In genomic region chr9:14642251-14643021, GRCm38 (mm10) we compare ENCODE assay signal across 8 mouse cellular contexts. TPM values are rescaled to one million over a fixed set of nuclear protein-coding genes. Genes with fewer than 3 reads are reported as not detected.
DNase-seq lines count a peak whose midpoint lies in the region; ATAC-seq lines count a peak whose summit lies in the region.

No protein-coding gene starts in this region.

- no peak overlapping the region for H3K4me2 ChIP-seq in hindbrain, embryonic 11.5 days (replicated peaks; ENCODE audit: low read depth, low read length)

- peak; percentile 34; the same call in 1 of the 2 replicates for ATAC-seq in hindbrain, embryonic 11.5 days (ENCODE audit: low FRiP score)

- H3K4me3 ChIP-seq in forebrain, embryonic 10.5 days: no peak overlapping the region
- H3K4me3 ChIP-seq in hindbrain, embryonic 11.5 days (ENCODE audit: low read depth, low read length): no peak overlapping the region

- WGBS in forebrain, embryonic 10.5 days: 8% methylated on average over 5 of the region's 5 CpGs
- WGBS in hindbrain, embryonic 11.5 days: 22% methylated on average over 5 of the region's 5 CpGs

- H3K36me3 ChIP-seq in forebrain, embryonic 10.5 days (replicated peaks): no peaks in the 10 kb centered on the region
- H3K36me3 ChIP-seq in hindbrain, embryonic 11.5 days (ENCODE audit: control insufficient read depth, insufficient read depth, low read length): no peaks in the 10 kb centered on the region

- DNase-seq in gastrocnemius, adult 18-20 months (ENCODE audit: low spot score): peak; percentile 81
- DNase-seq in gastrocnemius, postnatal 10 days: no peak
- peak; percentile 51 for DNase-seq in forebrain, embryonic 10.5 days (ENCODE audit: extremely low spot score, low spot score)
- peak; percentile 43 for DNase-seq in hindbrain, embryonic 11.5 days (ENCODE audit: low spot score)
- peak; percentile 51 for DNase-seq in lung, postnatal 10 days
- DNase-seq in c-Kit-positive CD71-positive TER-119-positive erythroid progenitor cells, embryonic 14.5 days (ENCODE audit: low spot score): no peak
- no peak for DNase-seq in layer of hippocampus, adult 9-10 months (ENCODE audit: low spot score)
- DNase-seq in frontal cortex, adult 2 months (ENCODE audit: extremely low spot score in 1 of 2, low spot score in 1 of 2): no peak

- no peaks in the 10 kb centered on the region for H3K27me3 ChIP-seq in forebrain, embryonic 10.5 days (ENCODE audit: poor library complexity, severe bottlenecking)
- no peaks in the 10 kb centered on the region for H3K27me3 ChIP-seq in hindbrain, embryonic 11.5 days (ENCODE audit: control insufficient read depth, insufficient read depth, low read length)

- H3K9me3 ChIP-seq in forebrain, embryonic 10.5 days: no peaks in the 10 kb centered on the region
- no peaks in the 10 kb centered on the region for H3K9me3 ChIP-seq in hindbrain, embryonic 11.5 days (ENCODE audit: control insufficient read depth, low read length)

- peak overlapping the region; percentile 79 for H3K27ac ChIP-seq in forebrain, embryonic 10.5 days
- peak overlapping the region; percentile 30; the same call in 1 of the 2 replicates for H3K27ac ChIP-seq in hindbrain, embryonic 11.5 days (ENCODE audit: low read depth, low read length)

- peaks cover 37% of the 10 kb centered on the region for H3K4me1 ChIP-seq in forebrain, embryonic 10.5 days
- peaks cover 2% of the 10 kb centered on the region; the same call in 1 of the 2 replicates for H3K4me1 ChIP-seq in hindbrain, embryonic 11.5 days (replicated peaks; ENCODE audit: control insufficient read depth, insufficient read depth, low read length)

- H3K9ac ChIP-seq in hindbrain, embryonic 11.5 days (ENCODE audit: low read depth, low read length): no peak overlapping the region

RNA-seq across cellular contexts. Expression of gene Amotl1, which starts 2.4 kb away (rescaled TPM):
- 100 to 1,000 TPM; 330 to 339 TPM for total RNA-seq in gastrocnemius, adult 18-20 months (2021)
- total RNA-seq in gastrocnemius, postnatal 10 days (2021): 100 to 1,000 TPM; 271 to 282 TPM
- polyA plus RNA-seq in forebrain, embryonic 10.5 days (2016; fragmentation: Nextera tagmentation; extraction: Ambion mirVana): 15.7 and 17.3 TPM in 2 replicates
- 15.7 and 17.9 TPM in 2 replicates for polyA plus RNA-seq in hindbrain, embryonic 11.5 days (2014; fragmentation: Nextera tagmentation; extraction: Ambion mirVana)
- 13.7 and 15.1 TPM in 2 replicates for polyA plus RNA-seq in frontal cortex, adult 2 months (2012; rRNA removed)

Comparison
In these comparisons a context has a peak if more than half of its experiments do, and no peak if none do; other contexts are left out.
1. DNase-seq: peak in gastrocnemius, adult 18-20 months (single experiment), forebrain, embryonic 10.5 days (single experiment), hindbrain, embryonic 11.5 days (single experiment) and lung, postnatal 10 days (single experiment); none in gastrocnemius, postnatal 10 days (single experiment), c-Kit-positive CD71-positive TER-119-positive erythroid progenitor cells, embryonic 14.5 days (single experiment), layer of hippocampus, adult 9-10 months (single experiment) and frontal cortex, adult 2 months (0 of 2).